Mouse (Mus musculus) bone marrow macrophage, adult 2 months (primary cell): Measurements from ENCODE around the gene Pds5b. TPM values are rescaled to one million over a fixed set of nuclear protein-coding genes. Genes with fewer than 3 reads are reported as not detected.
"Not testable (repeated sequence)": the region's sequence is repeated elsewhere in the genome, so short reads cannot be mapped to it uniquely, and the experiment has no call there.

Source experiments
- H3K27ac ChIP-seq: 2 replicates; pipeline ENCODE4 v1.5.1; 2012; ENCODE audit warnings: low read depth, low read length; ENCODE audit not compliant: insufficient read depth
- H3K4me1 ChIP-seq: 2 replicates; pipeline ENCODE4 v1.6.1; 2012; ENCODE audit warnings: low read length; ENCODE audit not compliant: control insufficient read depth, insufficient read depth
- H3K4me3 ChIP-seq: 2 replicates; pipeline ENCODE4 v1.5.1; 2012; ENCODE audit warnings: mild to moderate bottlenecking, low read length, moderate library complexity; ENCODE audit not compliant: insufficient read depth
- CTCF ChIP-seq: IDR thresholded peaks from 2 replicates; pipeline ENCODE4 v1.5.1; 2012; ENCODE audit warnings: low read depth, mild to moderate bottlenecking, low read length, moderate library complexity
- POLR2A ChIP-seq: IDR thresholded peaks from 2 replicates; pipeline ENCODE4 v1.6.1; 2012; ENCODE audit warnings: mild to moderate bottlenecking, low read depth, low read length, borderline replicate concordance
- polyA plus RNA-seq: library from polyadenylated mRNA; stranded (reverse); fragments of >200 nt; gene quantifications from 2 replicates; pipeline ENCODE4 v1.2.4, GENCODE M21; 2012; ENCODE audit not compliant: missing spikeins, insufficient read depth, insufficient read length

Pds5b gene
- polyA plus RNA-seq, 1 experiment: 15.6 TPM

GRCm38 (mm10) chr5:150664794-150665131 is 8.8 kb upstream of the Pds5b start:
- Histone ChIP-seq H3K4me1 (peaks cover 18% of the 10 kb centered on the region), H3K4me3 (peak overlapping the region; percentile 90), H3K27ac (peak overlapping the region; percentile 83)
- no peak for TF ChIP-seq POLR2A
- TF ChIP-seq CTCF: no peak

- peaks cover 18% of the 10 kb centered on the region for H3K4me1 ChIP-seq
- peak overlapping the region; percentile 83 for H3K27ac ChIP-seq
- TF ChIP-seq POLR2A: no peak
- TF ChIP-seq CTCF: peak; percentile 76
- H3K4me3 ChIP-seq: peak overlapping the region; percentile 90
Measured at GRCm38 (mm10) chr5:150665132-150665954, 8.2 kb upstream of the Pds5b start.

DNA sequence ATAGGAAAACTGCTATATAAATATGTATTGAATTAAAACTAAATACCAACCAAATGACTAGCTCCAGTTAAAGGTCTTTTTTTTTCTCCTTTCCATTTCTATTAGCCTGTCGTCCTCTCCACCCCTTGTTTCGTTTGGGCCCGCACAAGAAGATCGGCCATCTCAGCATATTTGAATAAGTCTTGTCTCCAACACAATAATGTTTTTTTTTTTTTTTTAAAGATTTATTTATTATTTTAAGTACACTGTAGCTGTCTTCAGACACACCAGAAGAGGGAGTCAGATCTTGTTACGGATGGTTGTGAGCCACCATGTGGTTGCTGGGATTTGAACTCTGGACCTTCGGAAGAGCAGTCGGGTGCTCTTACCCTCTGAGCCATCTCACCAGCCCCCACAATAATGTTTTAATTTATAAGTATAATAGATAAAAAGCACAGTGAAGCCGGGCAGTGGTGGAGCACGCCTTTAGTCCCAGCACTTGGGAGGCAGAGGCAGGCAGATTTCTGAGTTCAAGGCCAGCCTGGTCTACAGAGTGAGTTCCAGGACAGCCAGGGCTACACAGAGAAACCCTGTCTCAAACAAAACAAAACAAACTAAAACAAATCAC is 7.3 kb upstream of the Pds5b start, which contains the start of gene N4bp2l2:
Gene N4bp2l2 (minus strand): TSS at position 51 of the 607 bp plus-strand sequence.
- Histone ChIP-seq H3K4me3 (peak within 1 kb of the TSS; percentile 90), H3K4me1 (peaks cover 17% of the 10 kb centered on the region), H3K27ac (peak within 1 kb of the TSS; percentile 83)

DNA sequence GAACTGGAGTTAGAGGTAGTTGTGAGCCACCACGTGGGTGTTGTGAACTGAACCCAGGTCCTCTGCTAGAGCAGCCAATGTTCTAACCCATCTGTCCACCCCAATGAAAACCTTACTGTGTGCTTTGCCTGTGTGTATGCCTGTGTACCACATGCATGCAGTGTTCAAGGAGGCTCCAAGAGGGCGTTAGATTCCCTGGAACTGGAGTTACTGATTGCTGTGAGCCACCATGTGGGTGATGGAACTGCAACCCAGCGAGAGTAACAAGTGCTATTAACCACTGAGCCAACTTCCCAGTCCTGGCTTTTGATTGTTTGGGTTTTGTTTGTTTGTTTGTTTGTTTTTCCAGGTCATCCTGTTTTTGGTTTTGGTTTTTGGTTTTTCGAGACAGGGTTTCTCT is 4.8 kb upstream of the Pds5b start:
- no peak overlapping the region for H3K27ac ChIP-seq
- H3K4me1 ChIP-seq: peaks cover 3% of the 10 kb centered on the region
- no peak overlapping the region for H3K4me3 ChIP-seq
- TF ChIP-seq CTCF (no peak), POLR2A (no peak)

DNA sequence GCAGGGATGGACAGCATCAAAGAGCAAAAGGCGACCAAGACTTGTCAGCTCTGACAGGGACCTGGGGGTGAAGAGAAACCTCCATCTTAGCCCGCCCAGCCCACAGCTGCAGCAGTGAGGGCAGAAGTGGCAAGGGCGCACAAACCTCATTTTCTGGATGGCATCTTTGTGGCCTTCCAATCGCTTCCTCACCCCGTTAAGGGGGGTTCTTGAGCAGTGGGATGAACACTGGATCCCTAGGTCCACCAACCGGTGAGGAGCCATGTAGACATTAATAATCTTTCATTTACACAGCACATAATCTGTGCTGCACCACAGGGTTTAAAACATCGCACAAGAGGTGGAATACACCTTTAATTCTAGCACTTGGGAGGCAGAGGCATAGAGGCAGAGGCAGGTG is 1.2 kb upstream of the Pds5b start:
- no peak for TF ChIP-seq POLR2A
- TF ChIP-seq CTCF: no peak
- H3K4me1 ChIP-seq: peaks cover 4% of the 10 kb centered on the region
- H3K27ac ChIP-seq: no peak overlapping the region
- no peak overlapping the region for H3K4me3 ChIP-seq

DNA sequence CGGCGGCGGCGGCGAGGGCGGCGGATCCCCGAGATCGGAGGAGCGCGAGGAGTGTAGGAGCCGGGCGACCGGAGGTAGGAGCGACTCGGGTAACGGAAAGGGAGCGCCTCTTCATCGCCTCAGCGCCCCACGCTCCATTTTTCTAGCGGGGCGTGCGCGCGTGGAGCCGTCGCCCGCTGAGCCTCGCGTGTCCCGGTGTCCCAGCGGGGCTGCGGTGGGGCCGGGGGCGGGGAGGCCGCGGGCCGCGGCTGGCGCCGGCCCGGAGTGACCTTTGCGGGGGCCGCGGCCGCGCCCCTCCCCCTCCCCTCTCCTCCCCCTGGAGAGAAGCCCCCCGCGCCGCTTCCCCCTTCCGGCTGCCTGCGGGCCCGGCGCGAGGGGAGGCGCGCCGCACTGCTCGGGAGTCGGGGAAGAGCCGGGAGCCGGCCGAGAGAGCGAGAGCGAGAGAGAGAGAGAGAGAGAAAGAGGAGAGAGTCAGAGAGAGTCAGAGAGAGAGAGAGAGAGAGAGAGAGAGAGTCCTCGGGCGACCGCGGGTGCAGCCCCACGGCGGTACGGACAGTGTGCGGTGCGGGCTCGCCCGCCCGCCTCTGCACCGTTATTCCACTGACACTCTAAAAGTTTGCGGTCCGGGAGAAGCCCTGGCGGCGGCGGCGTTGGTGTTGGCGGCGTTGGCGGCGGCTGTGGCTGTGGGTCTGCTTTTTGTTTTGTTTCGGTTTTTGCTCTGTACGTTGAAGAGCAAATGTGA is 512 bp downstream of the Pds5b start:
- H3K4me3 ChIP-seq: peak overlapping the region; percentile 77
- H3K27ac ChIP-seq: peak overlapping the region; percentile 40; the same call in 1 of the 2 replicates
- H3K4me1 ChIP-seq: peaks cover 4% of the 10 kb centered on the region
- TF ChIP-seq POLR2A (no peak), CTCF (no peak)

GRCm38 (mm10) chr5:150674866-150675265 is 1.3 kb downstream of the Pds5b start:
- TF ChIP-seq POLR2A: no peak
- TF ChIP-seq CTCF: no peak
- Histone ChIP-seq H3K4me1 (peaks cover 4% of the 10 kb centered on the region), H3K4me3 (peak overlapping the region; percentile 77), H3K27ac (no peak overlapping the region)

- not testable (repeated sequence) for H3K27ac ChIP-seq
Measured at GRCm38 (mm10) chr5:150682862-150683261, 9.3 kb downstream of the Pds5b start.

DNA sequence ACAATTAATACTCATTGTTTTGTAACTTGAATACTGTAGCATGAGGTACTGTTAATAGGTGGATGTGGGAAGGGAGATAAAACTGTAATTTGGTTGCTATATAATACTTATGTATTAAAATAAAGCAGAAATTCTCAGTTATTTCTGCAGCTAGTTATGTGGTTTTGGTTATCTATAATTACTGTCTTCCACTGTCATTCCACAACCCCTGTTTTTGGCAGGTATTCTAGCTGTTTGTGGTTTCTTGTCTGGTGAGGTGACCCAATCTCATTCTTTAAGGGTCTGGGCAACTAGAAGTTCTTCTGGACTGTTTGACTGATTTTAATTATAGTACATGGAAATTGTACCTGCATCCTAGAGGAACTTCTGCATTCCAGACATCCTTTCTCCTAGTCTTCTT is 17.1 kb downstream of the Pds5b start:
- Histone ChIP-seq H3K4me1 (peaks cover 2% of the 10 kb centered on the region), H3K4me3 (no peak overlapping the region), H3K27ac (no peak overlapping the region)
- TF ChIP-seq CTCF (no peak), POLR2A (no peak)

More at GRCm38 (mm10) chr5:150682862-150683261, 9.3 kb downstream of the Pds5b start:
- H3K4me3 ChIP-seq, H3K4me1 ChIP-seq: not testable (repeated sequence)

DNA sequence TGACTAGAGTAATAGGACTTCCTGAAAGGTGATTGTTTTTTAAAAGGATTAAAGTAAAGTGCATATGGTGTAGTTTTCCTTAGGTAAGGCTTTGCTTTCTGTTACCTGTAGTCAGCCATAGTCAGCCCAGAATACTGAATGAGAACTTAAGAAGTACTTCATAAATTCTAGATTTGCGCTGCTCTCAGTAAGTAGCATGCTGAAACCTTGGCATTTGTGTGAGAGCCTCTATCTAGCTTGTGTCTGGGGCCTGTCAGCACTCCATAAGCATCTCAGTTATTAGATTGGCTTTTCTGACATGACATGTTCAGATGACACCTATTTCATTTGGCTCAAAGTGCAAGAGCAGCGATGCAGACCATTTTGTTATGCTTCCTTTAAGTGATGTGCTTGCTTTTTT is 19.7 kb downstream of the Pds5b start:
- TF ChIP-seq POLR2A (no peak), CTCF (no peak)

More for the DNA sequence above, 19.7 kb downstream of the Pds5b start:
- H3K4me1 ChIP-seq: no peaks in the 10 kb centered on the region
- H3K27ac ChIP-seq: no peak overlapping the region
- no peak overlapping the region for H3K4me3 ChIP-seq
